Mouse (Mus musculus) heart, adult 11 months (tissue): ENCODE measurements around the gene Tmem179b.
"Not testable (repeated sequence)": the region's sequence is repeated elsewhere in the genome, so short reads cannot be mapped to it uniquely, and the experiment has no call there.

ENCODE experiments used
- DNase-seq: peaks from one replicate; pipeline ENCODE4 v3.0.0; 2022

Tmem179b gene

DNA sequence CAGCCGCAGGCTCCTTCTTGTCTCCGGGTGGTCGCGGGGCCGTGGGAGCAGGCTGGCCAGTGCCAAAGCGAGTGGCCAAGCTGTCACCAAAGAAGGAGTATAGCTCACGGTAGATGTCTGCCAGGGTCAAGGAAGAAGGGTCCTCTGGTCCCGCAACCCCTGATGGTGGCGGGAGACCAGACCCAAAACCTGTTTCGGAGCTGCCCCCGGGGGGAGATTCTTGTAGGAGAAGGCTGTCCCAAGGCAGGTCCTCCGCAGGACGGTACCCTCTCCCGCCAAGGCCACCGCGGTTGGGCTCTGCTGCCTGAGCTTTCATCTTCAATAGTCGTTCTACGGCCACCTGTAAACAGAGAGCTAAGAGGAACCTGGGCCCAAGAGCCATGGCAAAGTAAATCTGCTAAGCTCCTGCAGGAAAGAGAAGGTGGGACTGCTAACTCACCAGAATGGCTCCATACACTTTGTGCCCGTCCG, 719 bp upstream of the Tmem179b start:
- no peak for DNase-seq

DNA sequence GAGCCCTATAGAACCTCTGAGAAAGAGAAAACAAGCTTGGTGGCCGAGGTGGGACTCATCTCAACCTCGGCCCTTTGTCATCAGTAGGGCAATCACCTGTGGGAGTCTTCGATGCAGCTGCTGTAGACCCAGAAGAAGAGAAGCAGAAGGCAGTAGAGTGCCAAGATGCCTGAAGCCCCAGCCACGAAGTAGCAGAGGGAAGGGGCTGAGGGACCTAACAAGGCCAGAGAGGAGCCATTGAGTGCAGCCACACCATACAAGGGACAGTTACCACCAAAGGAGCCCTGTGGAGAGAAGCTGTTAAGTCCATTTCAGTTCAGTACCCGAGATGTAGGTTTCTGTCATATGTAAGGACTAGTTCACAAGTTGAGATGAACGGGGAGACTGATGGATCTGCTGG, 858 bp downstream of the Tmem179b start:
- peak; percentile 89 for DNase-seq

DNA sequence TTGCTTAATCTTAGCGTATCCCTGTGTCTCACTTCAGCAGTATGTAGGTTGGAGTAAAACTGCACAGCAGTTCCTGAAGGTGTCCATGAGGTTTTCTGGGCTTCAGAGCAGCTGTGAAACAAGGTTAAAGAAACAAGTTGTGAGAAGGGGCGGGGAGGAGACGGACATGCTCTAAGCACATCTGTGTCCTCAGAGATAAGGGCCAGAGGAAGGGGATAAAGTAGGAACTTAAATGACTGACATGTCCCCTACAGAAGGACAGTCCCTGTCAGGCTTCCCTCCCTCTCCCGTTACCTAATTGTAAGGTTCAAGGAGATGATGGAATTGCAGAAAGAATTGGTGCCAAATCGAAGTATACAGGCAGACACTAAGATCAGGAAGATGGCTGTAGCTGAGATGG, 1.3 kb downstream of the Tmem179b start:
- no peak for DNase-seq

DNA sequence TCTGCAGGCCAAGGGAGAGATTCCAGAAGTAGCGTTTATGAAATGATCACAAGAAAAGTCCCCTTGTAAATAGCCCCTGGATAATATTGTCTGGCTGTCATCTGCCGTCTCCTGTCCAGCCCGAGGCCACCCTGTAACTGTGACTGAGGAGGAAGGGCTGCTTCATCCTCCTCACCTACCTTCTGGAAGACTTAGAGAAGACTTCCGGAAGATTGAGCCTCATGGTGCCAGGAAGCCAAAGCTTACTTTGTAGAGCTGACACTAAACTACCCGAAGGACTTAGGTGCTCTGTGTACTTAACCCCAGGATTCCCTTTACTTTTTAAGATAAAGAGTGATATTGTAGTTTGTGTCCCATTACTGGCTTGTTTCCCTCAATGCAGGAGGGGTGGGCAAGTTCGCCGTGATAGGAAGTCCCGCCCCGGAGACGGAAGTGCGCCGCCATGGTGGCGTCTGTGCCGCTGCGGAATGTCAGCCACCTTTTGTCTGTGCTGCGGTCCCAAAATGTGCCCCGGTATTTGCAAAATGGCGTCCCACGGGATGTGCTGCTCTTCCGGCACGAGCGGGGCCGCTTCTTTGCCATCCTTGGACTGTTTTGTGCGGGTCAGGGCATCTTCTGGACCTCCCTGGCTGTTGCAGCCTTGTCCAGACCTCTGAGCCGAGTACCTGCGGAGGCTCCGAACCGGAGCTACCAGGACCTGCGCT, 3.5 kb downstream of the Tmem179b start, which contains the start of gene Tmem223:
Gene Tmem223 (plus strand): TSS at position 430 of the 704 bp plus-strand sequence.
- peak; percentile 98 for DNase-seq

DNA sequence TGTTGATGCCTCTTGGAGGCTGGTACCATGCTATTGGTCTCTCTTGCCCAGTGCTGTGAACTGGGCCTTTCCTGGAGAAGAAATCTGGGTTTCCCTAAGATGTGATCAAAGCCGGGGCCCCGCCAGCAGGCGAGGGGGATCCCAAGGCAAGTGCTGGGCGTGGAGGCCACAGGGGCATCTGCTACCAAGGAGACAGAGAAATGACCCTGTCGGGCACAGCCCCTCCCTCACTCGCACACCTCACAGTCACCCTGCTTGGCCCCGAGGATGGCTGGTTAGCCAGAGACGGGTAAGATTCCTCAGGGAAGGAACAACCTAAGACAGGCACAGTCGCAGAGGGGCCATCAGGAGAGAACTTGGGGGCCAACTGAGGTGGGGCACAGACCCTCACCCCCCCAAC, 8.7 kb downstream of the Tmem179b start:
- peak; percentile 90 for DNase-seq

DNA sequence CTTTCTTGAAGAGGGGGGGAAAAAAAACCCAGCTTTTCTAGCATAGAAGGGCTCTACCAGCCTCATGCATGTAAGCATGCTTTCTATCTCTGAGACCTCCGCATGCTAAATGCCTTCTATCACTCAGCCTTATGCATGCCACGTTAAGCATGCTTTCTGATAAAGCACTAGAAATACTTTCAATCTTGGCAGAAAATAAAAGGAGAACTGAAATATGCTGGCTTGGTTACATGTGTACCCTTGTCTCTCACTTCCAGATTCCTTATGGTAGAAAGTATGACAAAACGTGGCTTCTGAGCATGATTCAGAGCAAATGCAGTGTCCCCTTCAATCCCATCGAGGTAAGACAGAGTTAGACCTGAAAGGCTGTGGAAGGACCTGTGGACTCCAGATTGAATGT, 11.0 kb downstream of the Tmem179b start:
- DNase-seq = peak; percentile 57

DNA sequence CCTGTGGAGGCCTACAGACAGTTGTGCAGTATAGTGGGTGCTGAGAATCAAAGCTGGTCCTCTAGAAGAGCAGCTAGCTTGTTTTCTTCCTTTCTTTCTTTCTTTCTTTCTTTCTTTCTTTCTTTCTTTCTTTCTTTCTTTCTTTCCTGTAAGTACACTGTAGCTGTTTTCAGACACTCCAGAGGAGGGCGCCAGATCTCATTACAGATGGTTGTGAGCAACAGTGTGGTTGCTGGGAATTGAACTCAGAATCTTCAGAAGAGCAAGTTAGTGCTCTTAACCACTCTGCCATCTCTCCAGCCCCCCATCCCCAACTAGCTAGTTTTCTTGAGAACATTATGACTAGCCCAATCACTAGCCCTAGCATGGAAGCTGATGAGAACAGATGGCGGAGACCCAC, 13.5 kb downstream of the Tmem179b start:
- peak; percentile 83 for DNase-seq

DNA sequence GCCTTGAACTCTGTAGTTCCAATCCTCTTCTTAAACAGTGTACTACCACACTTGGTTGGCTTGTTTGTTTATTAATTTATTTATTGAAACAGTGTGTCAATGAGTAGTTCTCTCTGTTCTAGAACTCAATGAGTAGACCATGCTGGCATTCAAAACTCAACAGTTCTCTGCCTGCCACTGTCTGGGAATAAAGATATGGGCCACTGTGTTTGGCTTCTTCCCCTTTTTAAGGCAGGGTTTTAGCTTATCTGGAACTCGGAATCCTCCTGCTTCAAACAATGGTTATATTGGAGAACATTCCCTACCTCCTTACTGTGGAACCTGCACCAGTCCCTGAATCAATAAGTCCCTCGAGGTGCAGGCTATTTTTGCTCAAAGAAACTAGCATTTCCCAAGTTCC, 15.4 kb downstream of the Tmem179b start:
- DNase-seq = peak; percentile 57

DNA sequence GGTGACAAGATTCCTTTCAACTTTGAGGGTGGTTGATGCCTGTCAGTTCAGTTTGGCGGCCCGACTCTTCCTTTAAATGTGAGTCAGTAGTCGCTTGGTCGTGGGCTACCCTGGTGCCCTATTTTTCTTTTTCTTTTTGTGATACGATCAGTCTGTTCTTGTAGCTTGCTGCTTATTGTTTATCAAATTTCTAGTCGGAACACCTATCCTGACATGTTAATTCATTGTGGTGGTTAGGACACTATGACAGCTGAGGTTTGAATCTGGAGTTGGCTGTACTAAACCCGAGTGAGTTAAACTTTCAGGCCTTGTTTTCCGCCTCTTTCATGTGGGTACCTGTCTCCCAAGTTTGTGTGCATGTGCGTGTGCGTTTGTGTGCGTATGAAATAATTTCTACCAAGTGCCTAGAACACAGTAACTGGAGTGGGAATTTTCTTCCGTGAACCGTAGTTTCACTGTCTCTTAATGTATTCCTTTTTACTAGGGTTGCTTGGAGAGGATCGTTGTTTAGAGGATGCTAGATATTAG, 16.7 kb downstream of the Tmem179b start:
- no peak for DNase-seq

DNA sequence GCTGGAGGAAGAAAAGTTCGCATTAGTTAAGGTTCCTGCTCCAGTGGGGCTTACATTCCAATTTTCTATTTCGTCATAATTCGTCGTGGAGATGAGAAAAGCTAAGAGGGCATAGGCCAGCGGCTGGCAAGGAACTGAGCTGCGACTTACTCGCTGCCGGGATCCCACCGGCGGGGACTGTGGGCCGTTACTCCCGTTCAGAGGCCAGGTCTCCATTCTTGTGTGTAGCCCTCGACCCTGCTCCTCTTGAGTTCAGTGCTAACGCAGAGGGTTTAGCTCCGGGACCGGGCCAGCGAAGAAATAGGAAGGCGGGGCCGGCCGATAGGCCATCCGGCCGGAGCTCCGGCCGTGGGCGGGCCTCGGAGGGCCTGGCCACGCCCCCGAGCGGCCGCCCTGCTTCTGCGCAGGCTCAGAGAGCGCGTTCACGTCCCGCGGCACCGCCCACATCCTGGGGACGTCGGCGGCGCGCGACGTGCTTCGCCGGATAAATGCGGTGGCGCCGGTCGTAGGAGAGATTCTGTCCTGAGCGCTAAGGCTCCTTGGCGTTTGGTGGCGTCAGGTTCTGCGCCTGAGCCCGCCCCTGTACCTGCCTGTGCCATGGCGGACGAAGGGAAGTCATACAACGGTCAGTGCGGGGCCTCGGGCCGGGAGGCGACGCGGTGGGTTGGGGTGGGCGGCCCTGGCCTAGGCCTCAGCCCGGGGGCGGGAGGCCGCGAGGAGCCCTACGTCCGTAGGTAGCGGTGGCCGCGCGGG, 17.5 kb downstream of the Tmem179b start, which contains the start of gene Nxf1:
Gene Nxf1 (plus strand): TSS at position 439 of the 753 bp plus-strand sequence.
- peak; percentile 99 for DNase-seq

DNA sequence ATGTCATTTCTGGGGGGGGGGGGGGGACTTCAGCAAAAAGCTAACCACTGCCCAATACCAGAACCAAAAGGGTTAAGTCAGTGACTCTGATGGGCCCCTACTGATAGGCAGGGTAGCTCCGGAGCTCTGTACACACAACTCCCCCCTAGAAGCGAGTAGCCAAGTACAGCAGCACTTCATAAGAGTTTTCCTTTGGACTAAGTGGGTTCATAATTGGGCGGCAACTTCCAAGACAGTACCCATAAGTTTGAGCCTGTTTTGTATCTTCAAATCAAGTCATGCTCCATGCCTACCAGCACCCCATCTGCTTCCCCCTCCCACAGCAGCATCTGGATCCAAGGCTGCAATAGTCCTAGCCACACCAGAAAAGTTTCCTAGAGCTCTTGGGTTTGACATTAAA, 18.6 kb downstream of the Tmem179b start:
- peak; percentile 83 for DNase-seq

DNA sequence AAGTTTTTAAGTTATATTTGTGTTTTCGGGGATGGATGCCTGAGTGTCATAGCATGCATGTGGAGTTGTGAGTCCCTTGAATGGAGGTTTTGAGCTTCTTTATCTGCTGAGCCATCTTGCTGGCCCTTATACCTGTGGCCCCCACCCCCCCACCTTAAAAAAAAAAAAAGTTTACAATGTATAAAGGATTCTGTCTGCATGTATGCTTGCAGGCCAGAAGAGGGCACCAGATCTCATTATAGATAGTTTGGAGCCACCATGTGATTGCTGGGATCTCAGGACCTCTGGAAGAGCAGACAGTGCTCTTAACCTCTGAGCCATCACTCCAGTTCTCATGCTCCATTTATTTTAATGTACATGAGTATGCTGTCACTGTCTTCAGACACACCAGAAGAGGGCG, 26.9 kb downstream of the Tmem179b start:
- peak; percentile 79 for DNase-seq

DNA sequence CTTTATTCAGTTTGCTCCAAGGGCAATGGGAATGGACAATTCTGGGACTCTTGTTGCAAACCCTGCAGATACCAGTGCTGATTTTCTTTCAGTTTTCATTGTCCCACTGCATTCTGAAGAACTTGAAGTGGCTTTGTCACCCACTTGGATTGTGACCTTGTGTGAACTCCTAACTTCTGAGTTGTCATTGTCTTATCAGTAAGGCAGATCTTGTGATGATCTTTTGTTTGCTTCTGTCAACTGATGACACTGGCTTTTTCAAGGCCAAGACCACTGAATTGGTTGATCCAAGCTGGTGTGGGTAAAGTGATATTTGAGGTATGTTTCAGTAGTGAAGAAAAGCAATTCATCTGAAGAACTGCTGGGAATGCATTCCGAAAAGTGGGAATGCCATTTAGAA, 28.9 kb downstream of the Tmem179b start:
- no peak for DNase-seq

DNA sequence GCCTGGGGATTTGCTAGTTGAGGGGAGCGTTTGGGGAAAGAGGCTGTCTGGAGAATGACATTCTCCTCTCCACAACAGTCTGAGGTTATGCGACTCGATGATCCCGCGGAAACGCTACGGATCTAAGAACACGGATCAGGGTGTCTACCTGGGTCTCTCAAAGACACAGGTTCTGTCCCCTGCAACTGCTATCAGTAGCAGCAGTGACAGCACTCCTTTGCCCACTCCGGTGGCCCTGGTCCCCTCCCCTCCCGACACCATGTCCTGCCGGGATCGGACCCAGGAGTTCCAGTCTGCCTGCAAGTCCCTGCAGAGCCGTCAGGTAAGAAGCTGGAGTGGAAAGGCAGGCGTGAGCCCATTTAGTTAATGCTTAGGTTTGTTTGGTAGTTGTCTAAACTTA, 32.1 kb downstream of the Tmem179b start:
- DNase-seq = peak; percentile 94

DNA sequence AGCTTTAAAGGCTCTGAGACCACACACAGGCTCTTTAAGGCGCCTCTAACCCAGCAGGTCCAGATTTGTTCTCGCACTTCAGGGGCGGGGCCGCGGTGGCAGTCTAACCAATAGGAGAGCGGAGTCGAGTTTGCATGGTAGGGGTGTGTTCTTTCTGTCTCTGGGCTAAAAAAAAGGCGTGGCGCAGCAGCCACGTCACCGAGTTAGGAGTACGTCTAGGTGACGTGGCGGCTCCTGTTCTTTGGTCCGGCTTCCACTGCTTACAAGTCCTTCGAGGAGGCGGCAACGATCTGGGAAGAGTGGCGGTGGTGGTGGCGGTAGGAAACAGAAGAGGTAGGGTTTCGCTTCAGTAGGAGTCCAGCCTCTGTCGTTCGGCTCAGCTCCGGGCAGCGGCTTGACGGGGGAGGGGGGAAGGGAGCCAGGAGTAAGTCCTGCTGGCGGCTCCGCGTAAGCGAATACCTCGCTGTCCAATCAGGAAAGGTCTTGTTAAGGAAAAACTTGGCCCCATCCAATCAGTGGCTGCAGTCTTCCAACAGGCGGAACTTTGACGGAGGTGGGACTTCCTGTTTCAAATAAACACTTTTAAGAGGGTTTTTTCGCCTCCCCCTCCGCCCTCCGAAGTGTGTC, 32.9 kb downstream of the Tmem179b start, which contains the start of gene Stx5a:
Gene Stx5a (plus strand): TSS at position 171 of the 627 bp plus-strand sequence.
- peak; percentile 100 for DNase-seq

DNA sequence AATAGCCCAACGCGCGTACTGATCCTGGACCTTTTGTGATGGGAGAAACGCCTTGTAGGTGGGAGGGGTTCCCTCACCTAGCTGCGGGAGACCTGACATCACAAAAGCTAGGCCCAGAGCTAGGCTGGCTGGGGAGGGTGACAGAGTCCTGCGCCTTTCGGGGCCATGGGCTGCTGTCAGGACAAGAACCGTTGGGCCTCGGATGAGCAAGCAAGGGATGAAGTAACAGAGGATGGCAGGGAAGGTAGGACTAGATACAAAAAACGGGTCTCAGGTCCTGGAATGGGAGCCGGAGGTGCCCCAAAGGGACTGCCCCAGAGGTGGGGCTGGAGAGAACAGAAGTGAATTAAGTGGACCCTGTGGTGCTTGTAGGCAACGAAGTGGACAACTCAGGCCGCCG, 33.7 kb downstream of the Tmem179b start, which contains the start of gene 1700092M07Rik:
Gene 1700092M07Rik (plus strand): TSS at position 116 of the 400 bp plus-strand sequence.
- peak; percentile 92 for DNase-seq

DNA sequence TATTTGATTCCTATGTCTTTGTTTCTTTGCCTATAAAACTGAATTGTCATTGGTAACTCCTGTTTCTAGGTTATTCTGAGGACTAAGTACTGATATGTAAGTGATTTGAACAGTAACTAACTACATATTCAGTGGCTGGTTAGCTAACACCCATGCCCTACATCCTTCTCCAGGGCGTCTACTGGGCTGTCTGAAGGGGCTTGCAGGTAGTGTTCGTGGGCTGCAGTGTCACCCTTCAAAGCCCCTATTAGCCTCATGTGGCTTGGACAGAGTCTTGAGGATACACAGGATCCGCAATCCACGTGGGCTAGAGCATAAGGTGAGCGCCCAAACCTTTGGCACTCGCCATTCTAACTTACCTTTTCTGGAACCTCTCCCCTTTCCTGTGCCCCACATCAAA, 34.6 kb downstream of the Tmem179b start:
- peak; percentile 82 for DNase-seq

DNA sequence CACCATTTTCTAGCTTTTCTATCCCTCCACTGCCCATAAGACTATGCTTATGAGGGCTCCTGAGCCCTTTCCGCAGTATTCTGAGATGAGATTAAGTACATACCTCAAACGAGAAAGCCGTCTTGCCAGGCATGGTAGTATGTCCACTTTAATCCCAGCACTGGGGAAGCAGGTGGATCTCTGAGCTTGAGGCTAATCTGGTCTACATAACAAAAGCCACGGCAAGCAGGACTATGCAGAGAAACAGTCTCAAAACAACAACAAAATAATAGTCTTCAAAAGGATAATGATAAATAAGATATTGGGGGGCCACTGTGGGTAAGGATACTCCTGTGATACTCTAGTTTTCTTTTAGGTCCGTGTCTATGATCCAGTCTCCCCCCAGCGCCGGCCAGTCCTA, 35.4 kb downstream of the Tmem179b start:
- DNase-seq = peak; percentile 70

DNA sequence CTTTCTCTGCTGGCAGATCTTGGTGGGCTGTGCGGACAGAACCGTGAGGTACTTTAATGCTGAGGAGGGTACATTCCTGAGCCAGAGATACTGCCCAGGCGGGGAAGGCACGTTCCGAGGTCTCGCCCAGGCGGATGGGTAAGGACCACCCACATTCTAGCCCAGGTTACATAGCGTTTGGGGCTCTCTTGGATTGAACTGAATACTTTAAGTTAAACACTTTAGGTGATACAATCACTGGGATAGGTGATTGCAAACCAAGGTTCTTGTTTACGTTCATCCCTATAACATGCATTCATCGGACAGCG, 38.2 kb downstream of the Tmem179b start:
- no peak for DNase-seq

DNA sequence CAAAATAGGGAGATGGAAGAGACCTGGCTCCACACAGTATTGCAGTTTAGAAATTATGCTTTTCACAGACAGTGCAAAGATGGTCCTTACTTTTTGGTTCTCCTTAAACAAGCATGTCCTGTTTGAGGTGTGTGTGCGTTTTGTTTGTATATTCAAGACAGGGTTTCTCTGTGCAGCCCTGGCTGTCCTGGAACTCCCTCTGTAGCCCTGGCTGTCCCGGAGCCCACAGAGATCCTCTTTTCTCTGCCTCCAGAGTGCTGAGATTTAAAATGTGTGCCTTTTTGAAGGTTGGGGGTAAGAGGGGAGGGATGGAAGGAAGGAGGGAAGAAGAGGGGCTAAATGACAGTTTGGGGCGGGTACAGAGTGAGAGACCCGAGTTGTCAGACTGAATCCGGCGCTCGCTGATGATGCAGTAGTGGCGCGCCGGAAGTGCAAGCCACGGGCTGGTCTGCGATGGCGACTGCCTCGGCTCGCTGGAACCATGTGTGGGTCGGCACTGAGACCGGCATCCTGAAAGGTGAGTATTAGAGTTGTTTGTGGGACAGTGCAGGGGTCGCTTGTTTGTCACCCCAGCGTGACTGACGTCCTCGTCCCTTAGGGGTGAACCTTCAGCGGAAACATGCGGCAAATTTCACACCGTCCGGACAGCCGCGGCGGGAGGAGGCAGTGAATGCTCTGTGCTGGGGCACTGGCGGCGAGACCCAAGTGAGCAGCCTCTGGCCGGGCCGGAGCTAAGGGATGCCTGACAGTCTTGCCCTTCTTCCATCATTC, 38.7 kb downstream of the Tmem179b start, which contains the start of gene Wdr74:
Gene Wdr74 (plus strand): TSS at position 439 of the 771 bp plus-strand sequence.
- peak; percentile 99 for DNase-seq

DNA sequence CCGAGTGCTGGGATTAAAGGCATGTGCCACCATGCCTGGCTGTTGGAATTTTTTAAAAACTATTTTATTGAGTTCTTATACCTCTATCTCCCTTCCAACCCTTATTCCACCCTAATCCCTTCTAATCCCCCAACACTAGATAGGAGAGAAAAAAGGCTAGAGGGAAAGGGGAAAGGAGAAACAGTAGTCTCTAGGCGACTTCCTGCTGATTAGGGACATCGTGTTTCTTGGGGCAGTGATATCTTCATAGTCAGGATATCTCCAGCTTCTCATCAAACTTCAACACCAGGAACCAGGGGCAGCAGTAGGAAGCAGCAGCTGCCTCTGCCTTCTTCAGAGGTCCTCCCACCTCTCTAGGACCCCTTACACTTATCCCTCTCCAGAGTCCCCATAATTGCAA, 39.9 kb downstream of the Tmem179b start:
- DNase-seq = peak; percentile 70

DNA sequence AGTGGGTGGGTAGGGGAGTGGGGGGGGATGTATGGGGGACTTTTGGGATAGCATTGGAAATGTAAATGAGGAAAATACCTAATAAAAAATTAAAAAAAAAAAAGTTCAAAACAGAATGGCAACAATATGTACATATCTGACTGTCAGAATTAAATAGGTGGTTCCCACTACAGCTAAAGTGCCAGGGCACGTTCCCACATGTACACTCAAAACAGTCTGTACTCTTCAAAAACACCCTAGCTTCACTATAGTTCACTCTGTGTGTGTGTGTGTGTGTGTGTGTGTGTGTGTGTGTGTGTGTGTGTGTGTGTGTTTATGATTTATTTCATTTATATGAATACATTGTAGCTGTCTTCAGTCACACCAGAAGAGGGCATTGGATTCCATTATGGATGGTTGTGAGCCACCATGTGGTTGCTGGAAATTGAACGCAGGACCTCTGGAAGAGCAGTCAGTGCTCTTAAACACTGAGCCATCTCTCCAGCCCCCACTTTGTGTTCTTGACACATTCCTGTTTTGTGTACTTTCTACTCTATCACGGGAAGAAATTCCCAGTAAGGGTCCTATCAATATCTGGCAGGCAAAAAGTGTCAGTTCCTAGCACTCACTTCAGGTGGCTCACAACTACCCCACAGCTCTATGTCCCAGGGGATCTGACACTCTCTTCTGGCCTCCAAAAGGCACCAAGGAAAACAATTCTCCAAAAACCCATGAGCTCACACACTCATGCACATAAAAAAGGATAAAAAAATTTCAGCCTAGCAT, 45.8 kb downstream of the Tmem179b start:
- DNase-seq = not testable (repeated sequence)
